Mouse (Mus musculus): Measurements from ENCODE around the gene Zfyve28.

- TF ChIP-seq EP300 (IDR thresholded peaks at IDR 0.05; ENCODE audit: insufficient read depth, low read depth, low read length) (no peak), CTCF (IDR thresholded peaks at IDR 0.05) (no peak)
Measured at GRCm38 (mm10) chr5:34177821-34178220, 110.4 kb downstream of the Zfyve28 start.
